Mouse (Mus musculus): Measurements from ENCODE around the gene Dppa4. TPM values are rescaled to one million over a fixed set of nuclear protein-coding genes. Genes with fewer than 3 reads are reported as not detected.

Gene Dppa4
- polyA plus RNA-seq, 1 experiment from 2014 or later: not detected

DNA sequence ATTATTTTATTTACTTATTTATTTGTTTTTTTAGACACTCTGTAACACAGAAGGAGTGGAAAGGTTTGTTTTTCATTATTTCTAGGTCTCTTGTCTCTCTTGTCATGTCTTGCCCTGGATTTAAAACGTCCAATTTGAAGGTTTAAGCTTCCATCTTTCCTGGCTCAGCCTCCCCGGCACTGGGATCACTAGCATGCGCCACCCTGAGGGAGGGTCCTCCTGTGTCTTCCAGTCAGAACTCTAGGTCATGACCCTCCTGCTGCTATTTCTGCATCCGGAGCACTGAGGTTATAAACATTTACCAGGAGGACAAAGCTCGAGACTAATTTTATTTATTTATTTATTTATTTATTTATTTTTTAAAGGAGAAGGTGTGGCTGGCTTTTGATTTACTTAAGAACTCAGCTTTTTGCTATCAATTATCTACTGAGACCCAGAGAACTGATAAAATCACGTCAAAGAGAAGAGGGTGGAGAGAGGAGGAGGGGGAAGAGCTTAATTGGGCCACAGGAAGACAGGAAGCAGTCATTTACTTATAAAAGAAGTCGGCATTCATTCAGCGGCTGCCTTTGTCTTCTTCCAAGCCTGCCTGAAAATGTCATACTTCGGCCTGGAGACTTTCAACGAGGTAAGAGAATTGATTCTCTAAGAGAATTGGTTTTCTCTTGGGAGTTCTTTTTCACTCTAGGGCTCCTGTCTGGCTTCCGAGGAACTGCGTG is 26.5 kb downstream of the Dppa4 start:
- Histone ChIP-seq H3K27me3 (ENCODE audit: control insufficient read depth, insufficient read depth, low read length) (no peaks in the 10 kb centered on the region), H3K4me1 (ENCODE audit: control insufficient read depth, insufficient read depth, low read length) (no peaks in the 10 kb centered on the region), H3K4me2 (replicated peaks; ENCODE audit: low read depth, low read length) (no peak overlapping the region), H3K9ac (ENCODE audit: low read depth, low read length) (no peak overlapping the region), H3K9me3 (ENCODE audit: control insufficient read depth, low read length) (no peaks in the 10 kb centered on the region), H3K4me3 (ENCODE audit: low read length) (no peak overlapping the region), H3K36me3 (ENCODE audit: control insufficient read depth, insufficient read depth, low read length) (no peaks in the 10 kb centered on the region), H3K27ac (ENCODE audit: low read depth, low read length) (no peak overlapping the region)
- no peak for ATAC-seq (ENCODE audit: low FRiP score, low TSS enrichment)
- 86% methylated on average over 12 of the region's 12 CpGs for WGBS

DNA sequence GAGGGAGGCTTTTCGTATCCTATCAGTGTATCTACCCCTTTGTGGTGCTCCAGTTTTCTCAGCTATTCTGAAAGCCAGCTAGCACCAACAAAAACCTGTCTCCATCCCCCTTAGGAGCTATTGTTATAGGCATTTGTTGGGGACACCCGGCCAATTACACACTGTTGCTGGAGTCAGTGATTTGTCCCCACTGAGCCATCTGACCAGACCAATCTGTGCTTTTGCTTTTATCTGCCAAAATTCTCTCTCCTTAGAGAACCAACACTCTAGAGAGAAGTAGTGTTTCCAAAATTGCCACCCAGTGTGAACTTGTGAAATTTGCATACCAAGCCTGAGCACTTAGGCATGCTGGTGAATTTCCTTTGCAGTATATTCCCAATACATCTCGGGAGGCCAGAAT is 31.8 kb downstream of the Dppa4 start:
- Histone ChIP-seq H3K36me3 (ENCODE audit: control insufficient read depth, insufficient read depth, low read length) (no peaks in the 10 kb centered on the region), H3K4me3 (ENCODE audit: low read length) (no peak overlapping the region), H3K4me2 (replicated peaks; ENCODE audit: low read depth, low read length) (no peak overlapping the region), H3K27ac (ENCODE audit: low read depth, low read length) (no peak overlapping the region), H3K9ac (ENCODE audit: low read depth, low read length) (no peak overlapping the region), H3K9me3 (ENCODE audit: control insufficient read depth, low read length) (no peaks in the 10 kb centered on the region), H3K27me3 (ENCODE audit: control insufficient read depth, insufficient read depth, low read length) (no peaks in the 10 kb centered on the region), H3K4me1 (ENCODE audit: control insufficient read depth, insufficient read depth, low read length) (no peaks in the 10 kb centered on the region)
- 95% methylated on average over 3 of the region's 3 CpGs for WGBS
- no peak for ATAC-seq (ENCODE audit: low FRiP score, low TSS enrichment)

DNA sequence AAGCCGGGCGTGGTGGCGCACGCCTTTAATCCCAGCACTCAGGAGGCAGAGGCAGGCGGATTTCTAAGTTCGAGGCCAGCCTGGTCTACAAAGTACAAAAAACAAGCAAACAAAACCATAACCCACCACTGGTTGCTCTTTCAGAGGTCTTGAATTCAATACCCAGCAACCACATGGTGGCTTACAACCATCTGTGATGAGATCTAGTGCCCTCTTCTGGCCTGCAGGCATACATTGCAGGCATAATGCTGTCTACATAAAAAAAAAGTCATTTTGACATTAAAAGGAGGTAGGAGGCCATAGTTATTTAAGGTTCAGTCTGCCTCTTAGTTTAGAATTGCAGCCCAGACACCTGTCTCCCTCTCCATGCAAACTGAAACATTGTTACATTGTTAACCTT is 37.2 kb downstream of the Dppa4 start:
- 100% methylated on average over 6 of the region's 6 CpGs for WGBS
- Histone ChIP-seq H3K9me3 (ENCODE audit: control insufficient read depth, low read length) (no peaks in the 10 kb centered on the region), H3K36me3 (ENCODE audit: control insufficient read depth, insufficient read depth, low read length) (no peaks in the 10 kb centered on the region), H3K4me3 (ENCODE audit: low read length) (no peak overlapping the region), H3K27me3 (ENCODE audit: control insufficient read depth, insufficient read depth, low read length) (no peaks in the 10 kb centered on the region), H3K9ac (ENCODE audit: low read depth, low read length) (no peak overlapping the region), H3K4me1 (ENCODE audit: control insufficient read depth, insufficient read depth, low read length) (no peaks in the 10 kb centered on the region), H3K4me2 (replicated peaks; ENCODE audit: low read depth, low read length) (no peak overlapping the region), H3K27ac (ENCODE audit: low read depth, low read length) (no peak overlapping the region)
- ATAC-seq (ENCODE audit: low FRiP score, low TSS enrichment): no peak

DNA sequence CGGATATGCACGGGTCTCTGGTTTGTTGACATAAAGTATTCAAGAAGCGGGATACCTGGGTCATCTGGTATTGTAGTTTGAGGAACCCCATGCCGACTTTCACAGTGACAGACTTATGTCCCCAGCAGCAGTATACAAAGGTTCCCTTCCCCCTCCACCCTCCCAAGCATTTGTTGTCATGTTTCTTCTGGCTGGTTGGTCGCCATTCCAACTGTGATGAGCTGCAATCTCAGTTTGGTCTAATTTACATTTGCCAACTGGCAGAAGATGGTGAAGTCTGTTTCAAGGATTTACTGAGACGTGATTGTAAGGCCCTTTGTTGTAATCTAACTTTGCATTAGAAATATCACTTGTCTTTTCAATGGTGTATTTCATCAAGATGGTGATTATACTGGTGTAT is 39.6 kb downstream of the Dppa4 start:
- Histone ChIP-seq H3K9me3 (ENCODE audit: control insufficient read depth, low read length) (no peaks in the 10 kb centered on the region), H3K27me3 (ENCODE audit: control insufficient read depth, insufficient read depth, low read length) (no peaks in the 10 kb centered on the region)

DNA sequence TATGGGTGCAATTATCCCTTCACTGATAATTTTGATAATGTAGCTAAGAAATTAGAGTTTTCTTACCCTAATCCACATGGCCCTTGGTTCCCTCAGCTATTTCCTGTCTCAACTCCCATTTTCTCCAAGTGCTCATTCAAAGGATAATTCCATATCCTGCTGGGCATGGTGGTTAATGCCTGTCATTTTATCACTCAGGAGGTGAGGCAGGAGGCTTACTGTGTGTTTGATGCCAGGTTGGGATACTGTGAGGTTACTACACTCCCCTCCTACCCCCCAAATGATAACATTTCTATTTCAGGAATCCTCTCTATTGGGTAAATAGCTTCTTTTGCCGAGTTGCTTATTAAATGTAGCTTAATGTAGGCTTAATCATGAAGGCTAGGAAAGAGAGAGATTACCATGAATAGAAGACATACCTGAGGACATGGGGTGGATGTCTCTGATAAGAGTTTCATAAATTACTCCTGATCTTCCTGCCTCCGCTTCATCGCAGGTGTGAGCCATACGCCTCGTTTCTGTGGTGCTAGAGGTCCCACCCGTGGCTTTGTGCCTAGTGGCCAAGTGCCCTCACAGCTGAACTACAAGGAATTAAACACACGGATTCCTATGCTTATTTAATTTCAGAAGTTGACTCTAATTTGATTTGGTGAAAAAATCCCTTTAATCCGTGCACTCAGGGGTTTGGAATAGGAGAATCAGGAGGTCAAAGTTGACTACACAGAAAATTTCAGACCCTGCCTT is 40.2 kb downstream of the Dppa4 start:
- WGBS: 91% methylated on average over 8 of the region's 8 CpGs
- H3K36me3 ChIP-seq (ENCODE audit: control insufficient read depth, insufficient read depth, low read length): no peaks in the 10 kb centered on the region
- H3K4me3 ChIP-seq (ENCODE audit: low read length): no peak overlapping the region
- no peaks in the 10 kb centered on the region for H3K9me3 ChIP-seq (ENCODE audit: control insufficient read depth, low read length)
- H3K4me1 ChIP-seq (ENCODE audit: control insufficient read depth, insufficient read depth, low read length): no peaks in the 10 kb centered on the region
- H3K4me2 ChIP-seq (replicated peaks; ENCODE audit: low read depth, low read length): no peak overlapping the region
- no peak for ATAC-seq (ENCODE audit: low FRiP score, low TSS enrichment)
- H3K9ac ChIP-seq (ENCODE audit: low read depth, low read length): no peak overlapping the region
- no peak overlapping the region for H3K27ac ChIP-seq (ENCODE audit: low read depth, low read length)
- H3K27me3 ChIP-seq (ENCODE audit: control insufficient read depth, insufficient read depth, low read length): no peaks in the 10 kb centered on the region

More for the DNA sequence above, 39.6 kb downstream of the Dppa4 start:
- H3K9ac ChIP-seq (ENCODE audit: low read depth, low read length): no peak overlapping the region
- H3K4me1 ChIP-seq (ENCODE audit: control insufficient read depth, insufficient read depth, low read length): no peaks in the 10 kb centered on the region
- ATAC-seq (ENCODE audit: low FRiP score, low TSS enrichment): no peak
- WGBS: 71% methylated on average over 6 of the region's 6 CpGs
- no peak overlapping the region for H3K4me2 ChIP-seq (replicated peaks; ENCODE audit: low read depth, low read length)
- no peaks in the 10 kb centered on the region for H3K36me3 ChIP-seq (ENCODE audit: control insufficient read depth, insufficient read depth, low read length)
- H3K4me3 ChIP-seq (ENCODE audit: low read length): no peak overlapping the region
- H3K27ac ChIP-seq (ENCODE audit: low read depth, low read length): no peak overlapping the region

DNA sequence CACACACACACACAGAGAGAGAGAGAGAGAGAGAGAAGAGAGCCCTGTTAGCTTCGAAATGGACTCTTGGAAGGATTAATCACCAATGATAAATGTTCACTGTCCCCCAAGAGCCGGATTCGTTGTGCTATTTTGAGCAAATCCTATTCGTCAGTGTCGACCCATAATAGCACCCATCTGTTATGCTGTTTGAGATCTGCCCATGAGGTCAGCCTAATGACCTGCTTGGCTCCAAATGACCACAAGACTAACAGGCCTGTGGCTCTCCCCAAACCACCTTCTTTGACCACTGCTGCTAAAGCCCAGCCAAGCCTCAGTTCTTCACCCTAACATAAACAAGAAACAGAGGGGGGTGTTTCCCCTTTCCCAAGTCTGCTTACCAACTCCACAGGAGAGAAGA is 43.4 kb downstream of the Dppa4 start:
- Histone ChIP-seq H3K9ac (ENCODE audit: low read depth, low read length) (no peak overlapping the region), H3K9me3 (ENCODE audit: control insufficient read depth, low read length) (no peaks in the 10 kb centered on the region), H3K27me3 (ENCODE audit: control insufficient read depth, insufficient read depth, low read length) (no peaks in the 10 kb centered on the region), H3K36me3 (ENCODE audit: control insufficient read depth, insufficient read depth, low read length) (no peaks in the 10 kb centered on the region), H3K4me3 (ENCODE audit: low read length) (no peak overlapping the region), H3K4me2 (replicated peaks; ENCODE audit: low read depth, low read length) (no peak overlapping the region), H3K4me1 (ENCODE audit: control insufficient read depth, insufficient read depth, low read length) (no peaks in the 10 kb centered on the region), H3K27ac (ENCODE audit: low read depth, low read length) (no peak overlapping the region)
- WGBS: 12% methylated on average over 5 of the region's 5 CpGs
- ATAC-seq (ENCODE audit: low FRiP score, low TSS enrichment): peak; percentile 69; the same call in 1 of the 2 replicates

DNA sequence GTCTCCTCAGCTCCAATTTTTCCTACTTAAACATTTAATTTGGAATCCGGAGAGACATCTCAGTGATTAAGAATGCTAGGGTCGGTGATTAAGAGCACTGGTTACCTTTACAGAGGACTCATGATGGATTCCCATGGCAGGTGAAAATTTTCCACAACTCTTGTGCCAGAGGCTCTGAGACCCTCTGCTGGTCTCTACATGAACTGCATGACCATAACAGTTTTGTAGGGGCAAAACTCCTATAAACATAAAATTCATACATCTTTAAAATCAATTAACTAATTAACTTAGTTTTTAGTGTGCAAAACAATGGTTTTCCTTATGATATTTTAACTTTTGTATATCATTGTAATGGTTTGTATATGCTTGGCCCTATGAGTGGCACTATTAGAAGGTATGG is 44.9 kb downstream of the Dppa4 start:
- no peak overlapping the region for H3K9ac ChIP-seq (ENCODE audit: low read depth, low read length)
- H3K27ac ChIP-seq (ENCODE audit: low read depth, low read length): no peak overlapping the region
- 100% methylated on average over 2 of the region's 2 CpGs for WGBS
- no peaks in the 10 kb centered on the region for H3K27me3 ChIP-seq (ENCODE audit: control insufficient read depth, insufficient read depth, low read length)
- ATAC-seq (ENCODE audit: low FRiP score, low TSS enrichment): no peak
- H3K9me3 ChIP-seq (ENCODE audit: control insufficient read depth, low read length): no peaks in the 10 kb centered on the region
- no peak overlapping the region for H3K4me3 ChIP-seq (ENCODE audit: low read length)
- H3K36me3 ChIP-seq (ENCODE audit: control insufficient read depth, insufficient read depth, low read length): no peaks in the 10 kb centered on the region
- no peak overlapping the region for H3K4me2 ChIP-seq (replicated peaks; ENCODE audit: low read depth, low read length)
- H3K4me1 ChIP-seq (ENCODE audit: control insufficient read depth, insufficient read depth, low read length): no peaks in the 10 kb centered on the region

DNA sequence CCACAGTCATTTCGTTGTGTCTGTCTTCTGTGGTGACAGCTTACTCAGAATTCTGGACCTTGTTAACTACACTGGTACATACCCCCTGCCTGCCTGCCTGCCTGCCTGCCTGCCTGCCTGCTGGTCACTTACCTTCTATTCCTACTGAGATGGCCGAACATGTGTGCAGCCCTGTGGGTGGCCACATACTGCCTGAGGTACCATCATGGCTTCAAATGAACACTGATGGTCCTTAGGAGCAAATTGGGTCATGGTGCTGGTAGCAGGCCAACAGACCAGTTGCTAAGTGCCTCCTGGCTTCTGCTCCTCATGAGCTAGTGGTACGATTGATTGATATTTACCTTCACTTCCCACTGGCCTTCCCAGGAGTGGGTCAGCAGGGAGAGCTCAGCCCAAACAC is 48.3 kb downstream of the Dppa4 start:
- no peak for ATAC-seq (ENCODE audit: low FRiP score, low TSS enrichment)
- H3K4me1 ChIP-seq (ENCODE audit: control insufficient read depth, insufficient read depth, low read length): no peaks in the 10 kb centered on the region
- no peaks in the 10 kb centered on the region for H3K36me3 ChIP-seq (ENCODE audit: control insufficient read depth, insufficient read depth, low read length)
- H3K4me3 ChIP-seq (ENCODE audit: low read length): no peak overlapping the region
- no peak overlapping the region for H3K4me2 ChIP-seq (replicated peaks; ENCODE audit: low read depth, low read length)
- H3K9me3 ChIP-seq (ENCODE audit: control insufficient read depth, low read length): no peaks in the 10 kb centered on the region
- H3K9ac ChIP-seq (ENCODE audit: low read depth, low read length): no peak overlapping the region
- 91% methylated on average over 3 of the region's 3 CpGs for WGBS
- H3K27me3 ChIP-seq (ENCODE audit: control insufficient read depth, insufficient read depth, low read length): no peaks in the 10 kb centered on the region
- H3K27ac ChIP-seq (ENCODE audit: low read depth, low read length): no peak overlapping the region

DNA sequence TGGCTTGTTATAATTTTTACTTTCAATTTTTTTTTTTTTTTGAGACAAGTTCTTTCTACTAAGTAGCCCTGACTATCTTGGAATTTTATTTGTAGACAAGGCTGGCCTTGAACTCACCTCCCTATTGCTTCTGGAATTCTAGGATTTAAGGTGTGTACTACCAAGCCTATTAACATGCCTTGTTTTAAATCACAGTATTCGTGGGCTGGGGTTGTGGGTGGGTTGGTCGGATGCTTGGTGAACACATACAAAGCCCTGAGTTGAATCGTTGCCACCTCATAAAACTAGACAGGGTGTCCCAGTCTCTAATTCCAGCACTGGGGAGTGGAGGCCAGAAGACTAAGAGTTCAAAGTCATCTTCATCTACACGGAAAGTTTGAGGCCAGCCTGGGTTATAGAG is 51.8 kb downstream of the Dppa4 start:
- H3K4me3 ChIP-seq (ENCODE audit: low read length): no peak overlapping the region
- H3K27ac ChIP-seq (ENCODE audit: low read depth, low read length): no peak overlapping the region
- no peaks in the 10 kb centered on the region for H3K9me3 ChIP-seq (ENCODE audit: control insufficient read depth, low read length)
- ATAC-seq (ENCODE audit: low FRiP score, low TSS enrichment): no peak
- H3K4me1 ChIP-seq (ENCODE audit: control insufficient read depth, insufficient read depth, low read length): no peaks in the 10 kb centered on the region
- H3K4me2 ChIP-seq (replicated peaks; ENCODE audit: low read depth, low read length): no peak overlapping the region
- H3K9ac ChIP-seq (ENCODE audit: low read depth, low read length): no peak overlapping the region
- no peaks in the 10 kb centered on the region for H3K27me3 ChIP-seq (ENCODE audit: control insufficient read depth, insufficient read depth, low read length)
- WGBS: 77% methylated on average over 4 of the region's 4 CpGs
- no peaks in the 10 kb centered on the region for H3K36me3 ChIP-seq (ENCODE audit: control insufficient read depth, insufficient read depth, low read length)

Measured in kidney, embryonic 14.5 days (tissue).